Mouse (Mus musculus) ES-Bruce4 (cell line): ENCODE data around the gene Pla2g12a.

ENCODE experiments used
- CTCF ChIP-seq: IDR thresholded peaks from one replicate; pipeline ENCODE4 v1.8.1; 2011; ENCODE audit warnings: low read depth, low read length
- EP300 ChIP-seq: IDR thresholded peaks from 2 replicates; pipeline ENCODE4 v1.6.1; 2011; ENCODE audit warnings: low read depth, low read length; ENCODE audit not compliant: insufficient read depth
- POLR2A ChIP-seq: IDR thresholded peaks from one replicate; pipeline ENCODE4 v1.8.1; 2011; ENCODE audit warnings: low read length; ENCODE audit not compliant: insufficient read depth

- no peak for TF ChIP-seq CTCF
- no peak for TF ChIP-seq POLR2A
- no peak for TF ChIP-seq EP300
Measured at GRCm38 (mm10) chr3:129904381-129905132, 26.2 kb downstream of the Pla2g12a start.
